Mouse (Mus musculus): ENCODE data around the gene B230307C23Rik. TPM values are rescaled to one million over a fixed set of nuclear protein-coding genes. Genes with fewer than 3 reads are reported as not detected.
"Not testable (repeated sequence)": the region's sequence is repeated elsewhere in the genome, so short reads cannot be mapped to it uniquely, and the experiment has no call there.

The B230307C23Rik gene
- 38.6 and 43.5 TPM in 2 replicates for total RNA-seq (2017)

DNA sequence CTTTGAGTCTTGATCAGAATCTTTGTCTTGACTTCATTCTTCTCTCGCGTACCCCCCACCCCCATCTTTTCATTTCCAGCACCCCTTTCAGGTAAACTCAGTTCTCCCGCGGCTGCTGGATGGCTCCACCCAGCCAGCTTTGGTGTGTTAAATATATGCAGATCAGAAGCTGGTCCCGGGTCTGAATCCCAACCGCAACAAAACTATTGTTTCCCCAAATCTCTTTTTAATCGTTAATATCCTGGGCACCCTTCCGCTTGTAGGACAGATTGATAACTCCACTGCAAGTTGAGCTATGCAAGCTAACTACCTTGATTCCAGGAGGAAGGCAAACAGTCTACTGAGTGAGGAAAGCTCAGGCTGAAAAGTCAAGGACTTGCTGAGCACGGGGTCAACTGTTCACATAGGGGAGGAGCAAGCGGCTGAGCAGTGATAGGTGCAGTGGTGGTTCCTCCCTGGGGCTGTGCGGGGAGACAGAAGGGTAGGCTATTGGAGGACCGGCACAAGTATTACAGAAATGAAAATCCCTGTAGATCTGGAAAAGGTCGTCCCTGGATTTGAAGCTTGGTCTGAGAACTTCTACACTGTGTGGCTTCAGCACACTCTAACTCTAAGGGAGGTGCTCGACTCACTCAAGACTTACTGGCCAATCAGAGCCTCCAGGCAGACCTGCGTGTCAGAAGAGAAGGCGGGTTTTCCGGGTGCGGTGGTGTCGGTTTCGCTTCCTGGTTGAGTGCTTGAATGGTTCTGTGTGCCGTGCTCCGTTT is at the start of gene B230307C23Rik:
Gene B230307C23Rik, plus strand, starts transcription at position 700 of the 767 bp plus-strand sequence.
- peak; percentile 96 for ATAC-seq (replicated peaks; ENCODE audit: low read depth, poor library complexity, severe bottlenecking)

DNA sequence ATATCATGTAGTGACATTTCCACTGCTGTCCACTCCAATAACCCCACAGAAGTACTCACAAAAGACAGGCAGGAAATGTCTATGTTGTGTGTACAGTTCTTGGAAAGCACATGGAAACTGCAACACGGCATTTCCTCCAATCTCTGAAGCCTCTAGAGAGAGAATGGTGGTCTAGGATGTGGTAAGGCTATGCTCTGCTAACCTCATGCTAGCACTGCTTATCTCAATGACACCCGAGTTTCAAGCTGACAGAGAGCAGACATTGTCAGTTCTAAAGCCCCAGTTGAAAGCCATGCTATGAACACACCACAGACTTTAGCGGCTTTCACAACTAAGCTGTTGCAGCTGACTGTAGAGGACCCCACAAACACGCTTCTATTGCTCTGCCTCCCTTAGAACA is 48.3 kb upstream of the B230307C23Rik start:
- peak; percentile 40 for ATAC-seq (replicated peaks; ENCODE audit: low read depth, poor library complexity, severe bottlenecking)

DNA sequence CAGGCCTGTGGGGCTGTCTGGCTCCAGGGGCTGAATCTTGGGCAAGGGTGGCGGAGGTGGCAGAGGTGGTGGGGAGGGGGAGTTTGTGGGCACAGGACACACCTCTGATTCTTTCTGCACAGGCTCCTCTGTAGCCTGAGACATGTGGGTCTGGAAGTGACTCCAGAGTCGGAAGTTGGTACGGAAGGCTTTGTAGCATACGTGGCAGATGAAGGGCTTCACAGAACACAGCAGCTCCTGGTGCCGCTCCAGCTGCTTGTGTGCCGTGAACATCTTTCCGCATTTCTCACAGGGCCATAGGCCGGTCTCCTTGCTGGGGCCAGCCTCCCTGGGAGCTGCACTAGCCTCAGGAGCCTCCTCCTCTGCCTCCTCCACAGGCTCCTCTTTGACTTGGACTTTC is 47.1 kb upstream of the B230307C23Rik start:
- ATAC-seq (replicated peaks; ENCODE audit: low read depth, poor library complexity, severe bottlenecking), result no peak

DNA sequence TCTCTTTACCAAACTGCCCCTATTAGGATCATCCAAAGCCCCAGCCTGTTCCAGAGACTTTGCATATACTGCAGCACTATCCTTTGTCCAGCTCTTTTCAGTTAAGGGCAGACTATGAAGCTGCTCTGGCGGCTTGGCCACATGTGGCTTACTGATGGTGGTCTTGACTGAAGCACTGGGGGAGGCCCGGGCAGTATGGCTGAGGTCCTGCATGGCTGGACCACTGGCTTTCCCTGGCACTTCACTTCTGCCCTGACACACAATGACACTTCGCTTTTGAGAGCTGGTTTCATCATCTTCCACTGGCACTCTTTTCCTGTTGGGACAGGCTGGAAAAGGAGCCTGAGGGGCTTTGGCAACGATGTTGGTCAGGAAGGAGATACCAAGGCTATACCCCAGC is 44.7 kb upstream of the B230307C23Rik start:
- no peak for ATAC-seq (replicated peaks; ENCODE audit: low read depth, poor library complexity, severe bottlenecking)

DNA sequence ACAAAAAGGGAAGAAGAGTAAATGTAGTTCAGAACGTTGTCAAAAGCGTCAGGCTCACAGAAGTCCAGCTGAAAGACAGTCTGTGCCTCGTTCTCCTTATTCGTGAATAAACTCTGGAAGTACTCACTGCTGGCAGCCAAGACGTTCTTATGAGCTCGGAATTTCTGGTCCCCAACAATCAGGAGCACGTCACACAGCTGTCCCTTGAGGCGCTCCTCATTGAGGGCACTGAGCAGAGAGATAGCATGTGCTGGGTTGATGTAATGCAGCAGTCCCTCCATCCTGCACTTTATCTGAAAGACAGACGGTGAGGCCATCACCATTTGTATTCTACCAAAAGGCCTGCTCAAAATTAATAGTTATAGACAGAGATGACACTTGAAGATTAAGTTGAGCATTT is 44.3 kb upstream of the B230307C23Rik start:
- no peak; the same call in 1 of the 2 replicates for ATAC-seq (replicated peaks; ENCODE audit: low read depth, poor library complexity, severe bottlenecking)

DNA sequence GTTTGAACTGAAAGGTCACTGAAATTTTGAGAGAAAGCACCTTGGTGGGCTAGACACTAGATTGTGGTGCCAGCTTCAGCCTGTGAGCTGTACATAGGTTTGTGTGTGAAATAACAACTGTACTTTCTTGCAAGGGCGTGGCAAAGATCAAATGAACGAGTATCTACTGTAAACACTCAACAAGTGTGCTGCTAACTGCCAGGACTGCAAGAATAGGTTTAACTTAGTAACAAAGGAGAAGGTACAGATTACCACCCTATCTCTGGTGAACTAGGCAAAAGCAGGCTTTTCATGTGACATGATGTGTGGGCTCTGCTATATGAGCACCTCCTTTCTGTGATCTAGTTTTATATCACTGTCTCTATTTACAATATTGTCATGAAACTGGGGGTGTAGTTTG is 43.8 kb upstream of the B230307C23Rik start:
- peak; percentile 51; the same call in 1 of the 2 replicates for ATAC-seq (replicated peaks; ENCODE audit: low read depth, poor library complexity, severe bottlenecking)

DNA sequence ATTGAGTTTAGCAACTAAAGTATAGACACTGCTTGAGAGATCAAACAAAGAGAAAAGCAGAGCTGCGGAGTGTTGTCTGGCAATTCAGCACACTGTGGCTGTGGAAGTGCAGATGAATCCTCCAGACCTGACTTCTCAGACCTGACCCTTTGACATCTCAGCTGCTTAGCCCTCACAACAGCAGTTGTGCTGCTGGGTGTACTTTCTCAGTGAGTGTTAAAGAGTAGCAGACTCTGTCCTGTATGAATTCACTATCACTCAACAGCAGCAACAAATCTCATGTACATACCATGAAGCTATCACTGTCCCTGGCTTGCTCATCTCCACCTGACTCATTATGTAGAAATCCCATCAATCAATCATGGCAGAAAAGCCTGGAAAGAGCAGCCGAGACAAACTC is 41.1 kb upstream of the B230307C23Rik start:
- ATAC-seq (replicated peaks; ENCODE audit: low read depth, poor library complexity, severe bottlenecking), result no peak

- ATAC-seq (replicated peaks; ENCODE audit: low read depth, poor library complexity, severe bottlenecking), result no peak
Observed at GRCm38 (mm10) chr16:97957626-97958025, 39.5 kb upstream of the B230307C23Rik start.

DNA sequence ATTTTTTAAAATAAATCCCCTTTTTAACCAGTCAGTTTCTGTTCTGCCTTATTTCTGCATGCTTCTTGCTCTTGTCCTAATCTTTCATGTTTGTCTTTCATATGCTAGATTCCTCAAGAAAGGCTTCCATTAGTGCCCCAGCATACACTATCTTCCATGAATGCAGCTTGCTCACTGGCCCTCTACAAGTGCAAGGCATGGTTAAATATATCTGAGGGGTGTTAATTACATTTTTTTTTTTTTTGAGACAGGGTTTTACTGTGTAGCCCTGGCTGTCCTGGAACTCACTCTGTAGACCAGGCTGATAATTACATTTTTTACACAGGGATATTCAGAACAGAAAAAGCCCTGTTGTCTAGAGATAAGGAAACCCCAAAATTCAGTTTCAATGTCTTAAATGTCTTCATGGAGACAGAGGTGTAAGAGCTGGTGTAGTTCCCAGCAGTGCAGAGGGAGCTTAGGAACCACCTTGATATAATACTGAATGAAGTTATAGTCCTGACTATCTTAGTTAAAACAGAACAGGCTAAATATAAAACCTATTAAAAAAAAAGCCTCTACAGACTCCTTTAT is 38.6 kb upstream of the B230307C23Rik start:
- ATAC-seq (replicated peaks; ENCODE audit: low read depth, poor library complexity, severe bottlenecking), result no peak

- ATAC-seq (replicated peaks; ENCODE audit: low read depth, poor library complexity, severe bottlenecking), result no peak
Observed at GRCm38 (mm10) chr16:97960348-97960747, 36.8 kb upstream of the B230307C23Rik start.

GRCm38 (mm10) chr16:97961381-97962150 is 35.5 kb upstream of the B230307C23Rik start:
- ATAC-seq (replicated peaks; ENCODE audit: low read depth, poor library complexity, severe bottlenecking), result no peak

- peak; percentile 85 for ATAC-seq (replicated peaks; ENCODE audit: low read depth, poor library complexity, severe bottlenecking)
Observed at GRCm38 (mm10) chr16:97962151-97962948, 34.8 kb upstream of the B230307C23Rik start, which contains the start of the genes C2cd2 and Zbtb21. C2cd2 (minus strand) TSS chr16:97962598. Zbtb21 (minus strand) TSS chr16:97962622.

GRCm38 (mm10) chr16:97963956-97964540 is 33.1 kb upstream of the B230307C23Rik start:
- no peak for ATAC-seq (replicated peaks; ENCODE audit: low read depth, poor library complexity, severe bottlenecking)

- ATAC-seq (replicated peaks; ENCODE audit: low read depth, poor library complexity, severe bottlenecking), result peak; percentile 81; the same call in 1 of the 2 replicates
Observed at GRCm38 (mm10) chr16:97977277-97977676, 19.8 kb upstream of the B230307C23Rik start.

DNA sequence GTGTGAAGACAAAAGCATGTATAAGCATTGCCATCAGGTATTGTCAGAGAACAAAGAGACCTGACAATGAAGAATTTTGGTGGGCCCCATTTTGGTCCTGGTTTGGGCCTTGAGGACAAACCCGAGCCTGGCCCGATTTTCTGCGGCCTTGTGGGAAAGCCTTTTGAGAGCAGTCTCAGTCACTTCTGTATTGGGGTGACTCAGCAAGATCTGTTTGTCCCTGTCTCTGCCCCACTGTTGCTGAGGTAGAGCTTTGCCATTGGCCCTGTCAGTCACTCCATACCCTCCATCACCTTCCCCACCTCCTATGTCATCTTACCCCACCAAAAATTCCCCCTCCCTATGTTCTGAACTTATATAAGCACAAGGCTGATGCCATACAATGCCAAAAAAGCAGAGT is 19.4 kb upstream of the B230307C23Rik start:
- ATAC-seq (replicated peaks; ENCODE audit: low read depth, poor library complexity, severe bottlenecking), result 0 out of 2 replicates have a peak, but pooled peaks have one; percentile 5

- no peak for ATAC-seq (replicated peaks; ENCODE audit: low read depth, poor library complexity, severe bottlenecking)
Observed at GRCm38 (mm10) chr16:97981362-97981761, 15.8 kb upstream of the B230307C23Rik start.

- no peak for ATAC-seq (replicated peaks; ENCODE audit: low read depth, poor library complexity, severe bottlenecking)
Observed at GRCm38 (mm10) chr16:97984589-97984988, 12.5 kb upstream of the B230307C23Rik start.

DNA sequence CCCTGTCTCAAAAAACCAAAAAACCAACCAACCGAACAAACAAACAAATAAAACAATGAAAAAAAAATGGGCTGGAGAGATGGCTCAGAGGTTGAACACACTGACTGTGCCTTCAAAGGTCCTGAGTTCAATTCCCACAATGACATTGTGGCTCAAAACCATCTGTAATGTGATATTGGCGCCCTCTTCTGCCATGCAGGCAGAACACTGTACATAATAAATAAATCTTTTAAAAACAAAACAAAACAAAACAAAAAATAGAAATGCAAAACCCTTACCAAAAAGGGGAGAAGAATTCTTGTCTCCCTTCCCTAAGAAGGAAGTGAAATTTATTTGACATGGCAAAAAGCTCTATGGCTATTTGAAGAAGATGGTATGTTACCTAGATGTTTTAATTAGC is 5.6 kb upstream of the B230307C23Rik start:
- no peak for ATAC-seq (replicated peaks; ENCODE audit: low read depth, poor library complexity, severe bottlenecking)

- ATAC-seq (replicated peaks; ENCODE audit: low read depth, poor library complexity, severe bottlenecking), result not testable (repeated sequence)
Observed at GRCm38 (mm10) chr16:97992477-97992876, 4.6 kb upstream of the B230307C23Rik start.

Data from common myeloid progenitor, adult 5-6 weeks (primary cell).